Mouse (Mus musculus): Measurements from ENCODE around the gene Cemip2. TPM values are rescaled to one million over a fixed set of nuclear protein-coding genes. Genes with fewer than 3 reads are reported as not detected.

Gene Cemip2
- polyA plus RNA-seq, 1 experiment from 2014 or later, result 33.0 TPM

DNA sequence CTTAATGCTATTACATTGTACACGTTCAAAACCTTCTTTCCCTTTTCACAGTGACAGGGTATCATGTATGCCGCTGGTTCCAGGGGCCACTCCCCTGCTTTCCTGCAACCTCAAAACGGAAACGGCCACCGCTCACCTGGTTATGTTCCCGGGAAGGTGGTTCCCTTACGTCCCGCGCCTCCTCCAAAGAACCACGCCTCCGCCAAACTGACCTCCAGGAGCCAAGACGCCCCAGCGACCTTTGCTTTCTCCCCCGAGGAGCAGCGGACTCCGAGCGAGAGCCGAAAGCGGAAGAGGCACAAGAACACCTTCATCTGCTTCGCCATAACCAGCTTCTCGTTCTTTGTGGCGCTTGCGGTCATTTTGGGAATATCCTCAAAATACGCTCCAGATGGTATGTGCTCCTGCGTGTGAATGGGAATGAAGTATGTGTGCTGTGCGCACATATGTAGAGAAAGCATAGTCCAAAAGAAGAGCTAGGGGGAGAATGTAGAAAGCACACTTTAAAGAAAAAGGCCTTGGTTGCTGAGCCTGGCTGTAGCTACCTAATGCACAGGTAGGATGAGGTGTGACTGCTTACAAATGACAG lies 14.5 kb downstream of the Cemip2 start:
- Histone ChIP-seq H3K4me2 (replicated peaks) (no peak overlapping the region), H3K9me3 (replicated peaks) (no peaks in the 10 kb centered on the region), H3K36me3 (peaks cover 20% of the 10 kb centered on the region; the same call in 1 of the 2 replicates), H3K9ac (no peak overlapping the region), H3K4me3 (replicated peaks) (no peak overlapping the region), H3K27ac (replicated peaks) (no peak overlapping the region), H3K27me3 (no peaks in the 10 kb centered on the region), H3K4me1 (0 out of 2 replicates have a peak, but pooled peaks cover 8% of the 10 kb centered on the region)
- 87% methylated on average over 26 of the region's 26 CpGs for WGBS
- no peak for ATAC-seq (ENCODE audit: insufficient number of reproducible peaks, low FRiP score, low TSS enrichment, low read depth)

DNA sequence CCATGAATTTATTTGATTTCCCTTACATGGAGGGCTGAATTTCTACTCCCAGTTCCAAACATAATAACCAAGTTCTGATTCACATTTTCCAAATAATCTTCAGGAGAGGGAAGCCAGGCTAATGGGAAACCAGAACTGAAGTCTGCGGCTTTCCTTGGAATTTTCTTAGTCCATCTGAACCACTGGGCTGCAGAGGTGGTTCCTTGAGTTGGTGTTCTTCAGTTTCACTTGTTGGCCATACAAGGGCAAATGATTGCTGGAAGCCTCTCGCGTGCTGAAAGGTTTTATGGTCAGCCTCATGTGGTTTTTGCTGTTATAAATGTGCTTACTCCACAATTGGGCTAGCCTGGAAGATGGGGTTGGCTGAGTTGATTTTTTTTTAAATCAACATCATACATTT lies 16.4 kb downstream of the Cemip2 start:
- peaks cover 31% of the 10 kb centered on the region; the same call in 1 of the 2 replicates for H3K36me3 ChIP-seq
- WGBS, result 83% methylated on average over 3 of the region's 3 CpGs
- no peak overlapping the region for H3K27ac ChIP-seq (replicated peaks)

DNA sequence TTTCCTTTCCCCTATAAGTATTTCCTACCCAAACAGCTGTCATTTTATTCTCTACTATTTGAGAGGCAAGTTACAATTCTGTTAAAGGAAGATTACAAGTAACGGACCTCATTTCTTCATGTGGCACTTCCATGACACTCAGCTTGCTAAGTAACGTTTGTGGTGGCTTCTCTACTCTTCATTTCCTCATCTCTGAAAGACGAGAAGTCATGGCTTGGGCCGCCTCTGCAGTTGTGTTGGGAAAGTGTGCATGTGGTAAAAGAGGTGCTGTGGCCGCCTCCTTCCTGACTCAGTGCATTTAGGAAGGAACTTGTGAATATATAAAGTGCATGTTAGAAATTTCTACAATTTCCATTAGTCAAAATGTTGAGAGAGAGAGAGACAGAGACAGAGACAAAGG lies 18.2 kb downstream of the Cemip2 start:
- peaks cover 26% of the 10 kb centered on the region for H3K4me1 ChIP-seq
- H3K4me2 ChIP-seq (replicated peaks), result no peak overlapping the region
- ATAC-seq (ENCODE audit: insufficient number of reproducible peaks, low FRiP score, low TSS enrichment, low read depth), result no peak
- peaks cover 36% of the 10 kb centered on the region; the same call in 1 of the 2 replicates for H3K36me3 ChIP-seq
- no peak overlapping the region for H3K9ac ChIP-seq
- H3K27ac ChIP-seq (replicated peaks), result no peak overlapping the region
- H3K27me3 ChIP-seq, result no peaks in the 10 kb centered on the region
- WGBS, result 82% methylated on average over 5 of the region's 5 CpGs
- no peaks in the 10 kb centered on the region for H3K9me3 ChIP-seq (replicated peaks)
- H3K4me3 ChIP-seq (replicated peaks), result no peak overlapping the region

More for the DNA sequence above, 16.4 kb downstream of the Cemip2 start:
- H3K9ac ChIP-seq, result no peak overlapping the region
- H3K27me3 ChIP-seq, result no peaks in the 10 kb centered on the region
- no peak overlapping the region for H3K4me3 ChIP-seq (replicated peaks)
- peaks cover 24% of the 10 kb centered on the region for H3K4me1 ChIP-seq
- no peaks in the 10 kb centered on the region for H3K9me3 ChIP-seq (replicated peaks)
- H3K4me2 ChIP-seq (replicated peaks), result no peak overlapping the region
- no peak for ATAC-seq (ENCODE audit: insufficient number of reproducible peaks, low FRiP score, low TSS enrichment, low read depth)

DNA sequence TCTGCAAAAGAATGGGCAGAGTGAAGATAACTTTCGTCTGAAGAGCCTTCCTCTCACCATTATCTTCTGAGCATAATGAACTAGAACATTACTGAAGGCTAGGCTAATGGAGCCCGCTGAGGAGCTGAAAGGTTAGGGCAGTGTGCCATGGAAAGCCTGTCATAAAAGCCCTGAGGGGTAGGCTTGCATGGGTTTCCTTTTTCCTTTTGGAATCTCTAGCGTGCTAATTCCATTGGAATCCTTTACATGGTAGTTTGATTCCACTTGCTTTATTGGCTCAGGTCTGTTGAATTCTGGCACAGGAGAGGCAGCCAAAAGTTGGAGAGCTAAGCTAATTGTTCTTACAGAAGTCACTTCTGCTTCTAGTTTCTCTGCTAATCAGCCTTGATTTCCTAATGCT lies 20.6 kb downstream of the Cemip2 start:
- Histone ChIP-seq H3K9me3 (replicated peaks) (no peaks in the 10 kb centered on the region), H3K4me1 (peaks cover 26% of the 10 kb centered on the region), H3K4me2 (replicated peaks) (no peak overlapping the region), H3K27ac (replicated peaks) (peak overlapping the region; percentile 17; the same call in 1 of the 2 replicates), H3K27me3 (no peaks in the 10 kb centered on the region), H3K4me3 (replicated peaks) (no peak overlapping the region), H3K9ac (no peak overlapping the region), H3K36me3 (peaks cover 49% of the 10 kb centered on the region)
- 27% methylated on average over 3 of the region's 3 CpGs for WGBS
- no peak for ATAC-seq (ENCODE audit: insufficient number of reproducible peaks, low FRiP score, low TSS enrichment, low read depth)

DNA sequence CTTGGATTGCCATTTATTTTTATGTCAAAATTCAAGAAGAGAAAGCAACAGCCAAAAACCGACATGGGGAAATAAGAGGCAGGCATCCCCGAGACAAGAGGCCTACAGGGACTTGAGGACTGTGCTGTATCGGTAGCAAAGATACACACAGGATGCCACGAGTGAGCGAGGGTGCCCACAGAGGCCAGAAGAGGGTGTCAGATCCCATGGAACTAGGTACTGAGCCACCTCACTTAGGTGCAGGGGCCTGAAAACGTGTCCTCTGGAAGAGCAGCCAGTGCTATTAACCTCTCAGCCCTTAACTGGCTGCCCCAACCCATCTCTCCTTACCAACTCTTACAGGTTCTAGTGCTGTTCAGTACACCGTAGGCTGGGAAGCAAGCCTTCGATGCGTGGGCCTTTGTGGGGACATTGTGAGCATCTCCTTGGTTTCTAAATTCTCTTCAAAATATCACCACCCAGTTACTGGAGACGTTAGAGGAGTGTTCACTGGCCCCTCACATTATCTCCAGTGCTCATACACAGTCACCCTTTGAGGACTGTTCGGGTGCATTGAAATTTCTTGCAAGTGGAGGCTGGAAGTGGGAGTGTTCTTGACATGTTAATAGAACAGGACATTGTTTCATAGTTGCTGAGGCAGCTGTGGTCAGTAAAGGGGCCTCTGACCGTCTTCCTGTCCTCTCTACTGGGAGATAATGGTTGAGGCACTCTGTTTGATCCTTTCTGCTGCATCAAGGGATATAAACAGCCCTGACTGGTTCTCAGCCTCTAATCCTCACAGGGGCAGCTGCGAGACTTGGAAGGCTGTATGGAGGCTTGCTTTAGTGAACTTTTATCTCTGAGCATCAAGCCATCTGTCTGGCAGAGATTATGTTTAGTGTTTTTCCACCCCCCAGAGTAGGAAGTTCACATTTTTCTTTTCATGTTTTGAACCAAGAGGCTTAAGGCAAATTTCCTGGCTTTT lies 21.6 kb downstream of the Cemip2 start:
- H3K4me2 ChIP-seq (replicated peaks), result no peak overlapping the region
- 53% methylated on average over 13 of the region's 13 CpGs for WGBS
- no peaks in the 10 kb centered on the region for H3K27me3 ChIP-seq
- H3K36me3 ChIP-seq, result peaks cover 54% of the 10 kb centered on the region
- H3K9ac ChIP-seq, result no peak overlapping the region
- peak; percentile 45; the same call in 1 of the 2 replicates for ATAC-seq (ENCODE audit: insufficient number of reproducible peaks, low FRiP score, low TSS enrichment, low read depth)
- peak overlapping the region; percentile 71 for H3K27ac ChIP-seq (replicated peaks)
- peaks cover 26% of the 10 kb centered on the region for H3K4me1 ChIP-seq
- no peaks in the 10 kb centered on the region for H3K9me3 ChIP-seq (replicated peaks)
- H3K4me3 ChIP-seq (replicated peaks), result no peak overlapping the region

DNA sequence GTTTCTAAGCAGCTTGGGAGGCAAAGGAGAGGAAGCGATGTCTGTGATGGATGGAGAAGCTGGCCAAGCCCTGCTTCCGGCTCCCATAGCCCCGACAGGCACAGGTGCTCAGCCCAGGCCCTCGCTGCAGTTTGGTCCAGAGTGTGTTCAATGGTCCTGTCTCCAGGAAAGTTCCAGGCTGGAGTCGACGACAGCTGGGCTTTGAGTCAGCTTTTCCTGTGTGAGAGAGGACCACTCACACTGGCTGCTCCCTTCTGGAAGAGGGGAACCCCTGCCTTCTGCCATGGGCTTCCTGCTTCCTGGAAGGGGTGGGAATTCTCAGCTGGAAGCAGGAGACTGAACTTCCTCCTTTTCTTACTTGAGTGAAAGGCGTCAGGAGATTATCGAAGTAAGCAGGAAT lies 26.3 kb downstream of the Cemip2 start:
- H3K27ac ChIP-seq (replicated peaks), result no peak overlapping the region
- H3K9me3 ChIP-seq (replicated peaks), result no peaks in the 10 kb centered on the region
- peaks cover 6% of the 10 kb centered on the region for H3K4me1 ChIP-seq
- H3K4me3 ChIP-seq (replicated peaks), result no peak overlapping the region
- no peak overlapping the region for H3K9ac ChIP-seq
- H3K36me3 ChIP-seq, result peaks cover 70% of the 10 kb centered on the region
- no peak overlapping the region for H3K4me2 ChIP-seq (replicated peaks)
- H3K27me3 ChIP-seq, result no peaks in the 10 kb centered on the region
- no peak for ATAC-seq (ENCODE audit: insufficient number of reproducible peaks, low FRiP score, low TSS enrichment, low read depth)
- WGBS, result 88% methylated on average over 8 of the region's 8 CpGs

DNA sequence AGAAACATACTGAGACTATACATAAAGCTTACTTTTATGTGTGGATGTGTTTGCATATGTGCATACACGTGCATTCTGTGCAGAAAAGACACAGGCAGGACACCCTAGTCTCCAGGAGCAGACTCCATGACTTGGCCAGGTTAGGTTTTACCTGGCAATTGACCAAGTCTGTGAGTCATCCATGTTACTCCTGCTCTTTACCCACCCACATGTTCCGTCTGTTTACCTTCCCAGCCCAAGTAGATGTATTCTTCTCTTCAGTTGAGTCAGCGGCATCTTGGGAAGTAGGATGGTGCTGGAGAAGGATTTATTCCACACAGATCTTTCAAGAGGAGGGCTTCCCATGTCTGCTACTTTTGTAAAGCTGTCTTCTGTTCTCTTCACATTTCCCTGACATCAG lies 27.2 kb downstream of the Cemip2 start:
- no peak overlapping the region for H3K9ac ChIP-seq
- no peak overlapping the region for H3K4me2 ChIP-seq (replicated peaks)
- H3K4me3 ChIP-seq (replicated peaks), result no peak overlapping the region
- peaks cover 71% of the 10 kb centered on the region for H3K36me3 ChIP-seq
- no peaks in the 10 kb centered on the region for H3K27me3 ChIP-seq
- H3K9me3 ChIP-seq (replicated peaks), result no peaks in the 10 kb centered on the region
- no peak overlapping the region for H3K27ac ChIP-seq (replicated peaks)
- no peaks in the 10 kb centered on the region for H3K4me1 ChIP-seq
- ATAC-seq (ENCODE audit: insufficient number of reproducible peaks, low FRiP score, low TSS enrichment, low read depth), result no peak
- 73% methylated on average over 3 of the region's 3 CpGs for WGBS

DNA sequence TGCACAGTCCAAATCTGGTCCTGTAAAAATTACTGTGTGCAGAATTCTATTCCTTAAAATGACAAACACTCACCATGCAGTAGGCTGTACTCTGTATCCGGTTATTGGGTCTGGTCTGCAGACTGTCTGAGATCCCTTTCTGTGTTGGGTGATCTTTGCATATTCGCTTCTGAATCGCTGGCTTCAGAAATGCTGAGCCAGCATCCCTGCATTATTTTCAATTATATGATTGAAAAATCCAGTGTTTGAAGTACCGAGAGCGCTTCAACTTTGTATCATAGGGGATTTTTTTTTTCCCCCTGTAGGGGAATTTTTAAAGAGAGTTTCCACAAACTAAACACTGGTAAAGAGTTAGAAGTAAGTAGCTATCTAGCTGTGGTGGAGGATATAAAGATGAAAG lies 32.0 kb downstream of the Cemip2 start:
- Histone ChIP-seq H3K36me3 (peaks cover 71% of the 10 kb centered on the region), H3K9ac (no peak overlapping the region)
- 81% methylated on average over 5 of the region's 5 CpGs for WGBS

DNA sequence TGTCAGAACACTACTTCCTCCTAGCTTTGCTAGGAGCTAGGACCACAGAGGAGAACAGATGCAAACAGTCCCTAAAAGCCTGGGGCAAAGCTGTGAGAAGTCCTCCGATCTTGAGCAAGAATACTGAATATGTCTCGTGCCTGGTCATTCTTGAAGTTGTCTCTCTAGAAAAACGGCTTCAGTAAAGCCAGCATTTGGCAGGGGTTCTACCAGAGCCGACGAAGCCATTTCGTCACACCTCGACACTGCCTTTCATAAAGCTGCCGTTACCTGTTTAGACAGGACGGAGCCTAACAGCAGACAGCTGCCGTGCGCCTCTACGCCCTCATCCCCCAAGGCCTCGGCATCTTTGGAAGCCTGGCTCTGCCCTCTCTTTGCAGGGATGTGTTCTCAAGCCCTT lies 35.4 kb downstream of the Cemip2 start:
- no peaks in the 10 kb centered on the region for H3K9me3 ChIP-seq (replicated peaks)
- no peak overlapping the region for H3K4me3 ChIP-seq (replicated peaks)
- H3K36me3 ChIP-seq, result peaks cover 67% of the 10 kb centered on the region
- no peak for ATAC-seq (ENCODE audit: insufficient number of reproducible peaks, low FRiP score, low TSS enrichment, low read depth)
- peaks cover 12% of the 10 kb centered on the region for H3K4me1 ChIP-seq
- no peak overlapping the region for H3K9ac ChIP-seq
- no peaks in the 10 kb centered on the region for H3K27me3 ChIP-seq
- no peak overlapping the region for H3K27ac ChIP-seq (replicated peaks)
- WGBS, result 57% methylated on average over 13 of the region's 13 CpGs
- H3K4me2 ChIP-seq (replicated peaks), result no peak overlapping the region

More for the DNA sequence above, 32.0 kb downstream of the Cemip2 start:
- Histone ChIP-seq H3K27me3 (no peaks in the 10 kb centered on the region), H3K4me3 (replicated peaks) (no peak overlapping the region), H3K9me3 (replicated peaks) (no peaks in the 10 kb centered on the region), H3K4me1 (peaks cover 5% of the 10 kb centered on the region; the same call in 1 of the 2 replicates), H3K27ac (replicated peaks) (no peak overlapping the region), H3K4me2 (replicated peaks) (no peak overlapping the region)
- no peak for ATAC-seq (ENCODE audit: insufficient number of reproducible peaks, low FRiP score, low TSS enrichment, low read depth)

DNA sequence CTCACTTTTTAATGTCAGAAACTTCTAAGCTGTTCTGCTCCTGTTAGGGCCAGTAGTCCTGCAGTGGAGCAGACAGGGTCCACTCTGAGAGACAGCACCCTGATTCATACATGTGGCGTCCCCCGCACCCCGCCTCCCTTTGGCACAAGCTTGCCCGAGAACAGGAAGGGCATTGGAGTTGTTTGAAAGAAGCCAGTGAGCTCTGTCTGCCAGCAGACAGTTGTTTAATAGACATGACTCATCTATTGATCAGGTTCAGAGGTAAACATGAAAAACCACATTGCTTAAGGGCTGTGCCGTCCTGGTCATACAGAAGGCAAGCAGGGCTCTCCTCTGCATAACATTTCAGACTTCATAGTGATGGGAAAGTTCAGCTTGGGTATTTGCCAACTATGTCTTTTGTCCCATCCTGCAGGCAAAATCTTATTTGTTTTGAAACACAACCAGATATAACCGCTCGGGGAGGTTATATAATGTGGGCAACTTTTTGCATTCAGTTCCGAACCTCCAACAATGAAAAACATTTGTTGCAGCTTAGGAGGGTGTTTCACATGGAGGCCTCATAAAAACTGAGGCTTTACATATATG lies 36.4 kb downstream of the Cemip2 start:
- WGBS, result 53% methylated on average over 8 of the region's 8 CpGs
- H3K27ac ChIP-seq (replicated peaks), result 0 out of 2 replicates have a peak overlapping the region, but pooled peaks have one; percentile 17
- peaks cover 65% of the 10 kb centered on the region for H3K36me3 ChIP-seq
- H3K4me1 ChIP-seq, result peaks cover 12% of the 10 kb centered on the region
- H3K4me3 ChIP-seq (replicated peaks), result no peak overlapping the region
- H3K9ac ChIP-seq, result no peak overlapping the region
- no peak overlapping the region for H3K4me2 ChIP-seq (replicated peaks)
- no peaks in the 10 kb centered on the region for H3K27me3 ChIP-seq
- no peak for ATAC-seq (ENCODE audit: insufficient number of reproducible peaks, low FRiP score, low TSS enrichment, low read depth)
- H3K9me3 ChIP-seq (replicated peaks), result no peaks in the 10 kb centered on the region

DNA sequence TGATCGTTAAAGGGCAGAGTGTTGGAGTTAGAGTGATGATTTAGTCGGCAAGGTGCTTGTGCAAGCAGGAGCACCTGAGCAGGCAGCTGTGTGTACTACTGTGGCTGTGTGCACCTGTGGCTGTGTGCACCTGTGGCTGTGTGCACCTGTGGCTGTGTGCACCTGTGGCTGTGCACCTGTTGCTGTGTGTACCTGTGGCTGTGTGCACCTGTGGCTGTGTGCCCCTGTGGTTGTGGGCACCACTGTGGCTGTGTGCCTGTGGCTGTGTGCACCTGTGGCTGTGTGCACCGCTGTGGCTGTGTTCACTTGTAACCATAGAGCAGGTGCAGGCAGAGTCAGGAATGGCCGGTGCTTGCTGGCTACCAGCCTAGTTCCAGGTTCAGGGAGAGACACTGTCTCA lies 38.1 kb downstream of the Cemip2 start:
- Histone ChIP-seq H3K36me3 (peaks cover 58% of the 10 kb centered on the region), H3K27ac (replicated peaks) (no peak overlapping the region), H3K4me3 (replicated peaks) (no peak overlapping the region), H3K9ac (no peak overlapping the region), H3K4me2 (replicated peaks) (no peak overlapping the region), H3K4me1 (peaks cover 12% of the 10 kb centered on the region), H3K9me3 (replicated peaks) (no peaks in the 10 kb centered on the region), H3K27me3 (no peaks in the 10 kb centered on the region)
- ATAC-seq (ENCODE audit: insufficient number of reproducible peaks, low FRiP score, low TSS enrichment, low read depth), result no peak
- 90% methylated on average over 4 of the region's 4 CpGs for WGBS
